Mouse (Mus musculus): ENCODE results near the gene Slc23a4.

Gene Slc23a4

DNA sequence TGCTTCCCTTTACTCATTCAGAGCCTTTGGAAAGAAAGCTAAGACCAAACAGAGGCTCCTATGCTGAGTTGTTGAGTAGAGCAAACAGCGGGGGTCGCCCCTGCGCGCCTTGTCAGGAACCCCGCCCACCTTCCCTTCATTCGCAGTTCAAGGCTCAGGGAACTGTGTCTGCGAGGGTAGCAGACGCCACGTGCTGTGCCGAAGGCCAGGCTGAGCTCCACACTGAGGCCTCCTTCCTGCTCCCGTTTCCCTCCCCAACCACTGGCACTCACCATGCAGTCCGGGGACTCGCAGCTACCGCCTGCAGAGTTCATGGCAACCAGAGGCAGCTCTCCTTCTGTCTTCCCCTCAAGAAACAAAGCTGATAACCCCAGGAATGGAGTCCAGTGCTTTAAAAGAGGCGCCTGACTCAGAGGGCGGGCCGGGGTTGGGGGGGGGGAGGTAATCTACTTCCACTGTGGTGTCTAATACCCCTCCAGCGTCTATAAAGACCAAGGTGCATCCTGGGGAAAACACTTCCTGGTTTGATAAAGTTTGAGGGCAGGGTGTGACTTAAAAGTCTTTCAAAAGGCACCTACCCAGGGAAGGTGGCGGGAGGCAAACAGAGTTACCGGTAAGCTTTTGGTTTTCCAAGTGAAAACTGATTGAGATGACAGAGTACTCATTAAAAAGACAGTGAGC, at the start of gene Slc23a4:
Gene Slc23a4 (minus strand): TSS at position 324 of the 681 bp plus-strand sequence.
- DNase-seq (ENCODE audit: low spot score), result no peak

GRCm38 (mm10) chr6:35033341-35033740, 45.1 kb upstream of the Slc23a4 start:
- no peak for DNase-seq (ENCODE audit: low spot score)

DNA sequence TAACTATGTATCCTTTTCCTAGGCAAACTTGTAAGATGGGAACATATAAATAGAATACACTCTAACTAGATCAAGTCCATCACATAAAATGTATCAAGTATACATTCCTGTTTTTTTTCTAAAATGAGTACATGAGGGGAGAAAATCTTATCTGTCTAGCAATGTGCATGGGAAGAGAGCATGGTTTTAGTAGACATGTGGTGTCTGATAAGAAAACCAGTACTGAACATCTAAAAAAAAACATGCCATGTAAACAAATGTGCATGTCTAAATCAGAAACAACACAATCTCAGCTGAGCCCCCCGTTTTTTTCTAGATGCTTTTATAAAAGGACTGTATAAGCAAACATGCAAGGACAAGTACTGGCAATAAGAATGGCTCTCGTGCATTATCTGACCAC, 44.5 kb upstream of the Slc23a4 start:
- no peak for DNase-seq (ENCODE audit: low spot score)

GRCm38 (mm10) chr6:35030811-35031210, 42.6 kb upstream of the Slc23a4 start:
- no peak for DNase-seq (ENCODE audit: low spot score)

DNA sequence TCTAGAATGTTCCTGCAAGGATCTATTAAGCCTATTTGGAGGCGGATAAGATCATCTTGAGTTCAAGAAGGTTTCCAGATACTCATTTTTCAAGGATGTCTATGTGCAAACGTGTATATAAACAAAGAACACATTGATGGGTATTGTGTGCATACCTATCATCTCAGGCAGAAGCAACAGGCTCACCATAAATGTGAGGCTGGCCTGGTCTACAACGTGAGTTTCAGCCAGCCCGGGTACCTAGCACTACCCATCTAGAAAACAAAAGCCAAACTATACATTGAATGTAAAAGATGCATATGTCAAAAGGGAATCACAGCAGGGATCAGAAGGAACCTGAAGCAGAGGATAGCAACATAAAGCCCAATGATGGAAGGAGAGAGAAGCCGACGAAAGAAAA, 42.0 kb upstream of the Slc23a4 start:
- DNase-seq (ENCODE audit: low spot score), result no peak

- no peak for DNase-seq (ENCODE audit: low spot score)
Observed at GRCm38 (mm10) chr6:35028023-35028422, 39.8 kb upstream of the Slc23a4 start.

- no peak for DNase-seq (ENCODE audit: low spot score)
Observed at GRCm38 (mm10) chr6:35027257-35027656, 39.1 kb upstream of the Slc23a4 start.

DNA sequence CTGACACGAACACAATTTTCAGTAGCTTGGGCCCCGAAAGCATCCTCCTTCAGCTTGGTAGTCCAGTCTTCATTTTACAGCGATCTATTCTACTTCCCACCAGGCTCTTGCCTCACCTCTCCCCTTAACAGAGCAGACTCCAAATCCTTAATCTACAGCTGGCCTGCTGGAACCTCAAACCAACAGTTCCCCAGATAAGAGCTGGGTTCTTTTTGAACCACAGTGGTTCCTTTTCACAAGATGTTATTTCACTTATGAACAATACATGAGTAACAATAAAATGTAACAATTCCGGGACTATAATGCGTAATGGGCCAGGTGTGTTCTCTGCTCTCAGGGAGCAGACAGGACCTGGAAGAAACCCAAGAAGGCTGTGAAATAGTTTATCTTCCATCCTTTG, 28.4 kb upstream of the Slc23a4 start:
- no peak for DNase-seq (ENCODE audit: low spot score)

DNA sequence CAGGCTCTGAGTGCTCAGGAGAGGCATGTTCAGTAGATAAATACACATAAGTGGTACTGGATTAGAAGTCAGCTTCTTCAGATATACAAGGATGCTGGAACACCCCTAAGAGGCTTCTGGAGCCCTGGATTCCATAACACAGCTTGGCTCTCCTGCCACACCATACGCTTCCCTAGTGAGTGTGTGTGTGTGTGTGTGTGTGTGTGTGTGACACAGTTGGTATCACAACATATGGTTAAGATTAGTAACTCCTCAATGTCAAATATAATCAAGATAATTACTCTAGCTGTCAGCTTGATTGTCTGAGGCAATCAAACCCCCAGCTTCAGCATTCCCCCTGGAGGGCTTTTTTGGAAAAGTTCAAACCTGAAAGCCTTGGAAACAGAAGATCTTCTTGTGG, 23.7 kb upstream of the Slc23a4 start:
- DNase-seq (ENCODE audit: low spot score), result no peak

GRCm38 (mm10) chr6:35010705-35011104, 22.5 kb upstream of the Slc23a4 start:
- no peak for DNase-seq (ENCODE audit: low spot score)

DNA sequence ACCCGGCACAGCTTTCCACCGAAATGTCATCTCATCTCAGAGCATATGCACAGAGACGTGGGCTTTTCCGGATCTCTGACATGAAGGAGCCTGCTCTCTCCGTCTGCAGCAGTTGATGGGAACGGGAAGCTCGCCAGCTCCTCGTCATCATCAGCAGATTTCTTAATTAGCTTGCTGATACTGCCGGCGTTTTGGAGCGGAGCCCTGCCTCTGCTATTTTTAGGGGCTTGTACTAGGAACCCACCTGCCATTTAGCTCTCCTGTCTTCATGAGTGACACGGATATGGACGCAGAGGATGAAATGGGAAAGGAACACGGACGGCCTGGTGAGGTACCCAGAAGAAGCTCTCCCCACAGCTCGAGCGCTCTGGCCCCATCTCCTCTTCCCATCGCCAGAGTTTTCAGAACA, 14.1 kb upstream of the Slc23a4 start:
- DNase-seq (ENCODE audit: low spot score), result no peak

GRCm38 (mm10) chr6:34999101-34999500, 10.9 kb upstream of the Slc23a4 start:
- DNase-seq (ENCODE audit: low spot score), result no peak

- no peak for DNase-seq (ENCODE audit: low spot score)
Observed at GRCm38 (mm10) chr6:34996496-34996895, 8.3 kb upstream of the Slc23a4 start.

DNA sequence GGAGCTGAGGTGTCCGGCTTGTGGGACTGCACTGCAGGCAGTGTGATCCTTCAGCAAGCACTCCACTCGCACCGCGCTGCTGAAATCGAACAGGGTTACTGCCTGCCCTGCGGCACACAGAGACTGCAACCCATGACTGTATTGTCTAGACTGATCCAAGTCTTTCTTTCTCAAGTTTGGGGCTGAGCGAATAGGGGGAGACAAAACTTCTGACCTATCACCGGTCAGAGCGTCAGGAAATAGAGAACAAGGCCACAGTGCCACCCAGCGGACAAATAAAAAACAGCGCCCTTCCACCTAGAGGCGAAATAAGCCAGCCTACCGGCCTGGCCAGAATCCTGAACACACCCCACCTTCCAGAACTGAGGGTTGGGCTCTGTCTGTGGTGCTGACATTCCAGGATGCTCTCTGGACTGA, 7.1 kb upstream of the Slc23a4 start:
- peak; percentile 69 for DNase-seq (ENCODE audit: low spot score)

GRCm38 (mm10) chr6:34994692-34995091, 6.5 kb upstream of the Slc23a4 start:
- no peak for DNase-seq (ENCODE audit: low spot score)

GRCm38 (mm10) chr6:34989263-34989662, 1.1 kb upstream of the Slc23a4 start:
- DNase-seq (ENCODE audit: low spot score), result no peak

GRCm38 (mm10) chr6:34987085-34987645, 1.0 kb downstream of the Slc23a4 start:
- no peak for DNase-seq (ENCODE audit: low spot score)

GRCm38 (mm10) chr6:34980661-34981060, 7.5 kb downstream of the Slc23a4 start:
- no peak for DNase-seq (ENCODE audit: low spot score)

DNA sequence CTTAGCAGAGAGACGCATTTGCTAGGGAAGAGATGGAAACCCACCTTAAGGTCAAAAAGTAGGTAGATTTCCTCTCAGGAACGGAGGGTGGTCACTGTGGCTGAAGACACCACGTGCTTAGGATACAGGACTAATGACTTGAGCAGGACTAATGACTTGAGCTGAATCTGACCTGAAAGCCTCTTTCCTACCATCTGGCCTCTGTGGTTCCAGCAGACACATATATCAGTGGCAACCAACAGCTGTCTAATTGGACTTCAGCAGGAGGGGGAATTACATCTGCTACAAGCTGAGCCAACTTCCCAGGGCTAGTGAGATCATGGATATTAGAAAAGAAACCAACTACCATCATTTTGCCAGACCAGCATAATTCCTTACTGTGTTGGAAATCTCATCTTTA, 8.9 kb downstream of the Slc23a4 start:
- no peak for DNase-seq (ENCODE audit: low spot score)

GRCm38 (mm10) chr6:34971181-34971580, 17.0 kb downstream of the Slc23a4 start:
- DNase-seq (ENCODE audit: low spot score), result no peak

- DNase-seq (ENCODE audit: low spot score), result no peak
Observed at GRCm38 (mm10) chr6:34965819-34966539, 22.2 kb downstream of the Slc23a4 start.

- no peak for DNase-seq (ENCODE audit: low spot score)
Observed at GRCm38 (mm10) chr6:34964550-34964949, 23.7 kb downstream of the Slc23a4 start.

GRCm38 (mm10) chr6:34959131-34959530, 29.1 kb downstream of the Slc23a4 start:
- no peak for DNase-seq (ENCODE audit: low spot score)

Data from ovary, postnatal 10 days (tissue).